Mouse (Mus musculus): ENCODE measurements around the gene Tecr. TPM values are rescaled to one million over a fixed set of nuclear protein-coding genes. Genes with fewer than 3 reads are reported as not detected.

Tecr gene
- polyA plus RNA-seq, 1 experiment: 193 TPM

DNA sequence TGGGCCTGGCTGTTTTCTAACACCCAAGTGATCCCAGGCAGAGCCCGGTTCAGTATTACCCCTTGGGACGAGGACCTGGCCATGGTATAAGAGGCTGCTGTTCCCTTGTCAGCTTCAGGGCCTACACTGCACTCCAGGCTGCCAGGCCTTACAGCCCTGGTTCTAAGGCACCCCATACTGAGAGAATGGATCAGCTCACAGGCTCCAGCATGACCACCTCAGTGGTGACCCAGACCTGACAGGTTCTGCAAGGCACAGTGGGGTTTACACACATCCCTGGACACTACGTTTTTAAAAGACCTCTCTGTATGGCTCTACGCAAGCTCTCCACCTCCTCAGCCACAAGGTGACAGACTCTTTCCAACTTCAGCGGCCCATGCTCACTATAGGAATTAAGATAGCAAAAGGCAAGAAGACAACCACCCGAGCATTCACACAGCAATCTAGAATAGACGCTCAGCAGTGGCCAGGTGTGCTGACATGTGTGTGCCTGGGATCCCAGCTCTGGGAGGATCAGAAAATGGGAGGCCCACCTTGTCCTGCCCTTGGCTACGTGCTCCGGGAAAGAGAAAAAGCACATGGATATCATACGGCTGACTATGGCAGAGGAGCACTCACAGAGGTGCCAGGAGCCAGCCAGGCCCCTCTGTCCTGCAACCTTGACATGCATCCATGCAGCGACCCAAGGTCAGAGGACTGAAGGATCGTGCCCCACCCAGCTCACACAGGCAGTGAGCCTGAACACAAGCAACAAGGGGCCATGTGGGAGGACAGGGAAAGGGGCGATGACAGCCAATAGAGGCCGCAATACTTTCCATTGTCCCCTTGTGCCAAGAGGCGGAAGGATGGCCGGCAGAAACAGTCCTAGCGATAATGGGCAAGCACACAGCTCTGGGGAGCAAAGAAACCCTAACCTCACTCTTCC is 29.4 kb downstream of the Tecr start:
- no peak overlapping the region for H3K4me3 ChIP-seq (ENCODE audit: insufficient read depth, poor library complexity, severe bottlenecking)
- H3K79me3 ChIP-seq (ENCODE audit: low read depth): peaks cover 12% of the 10 kb centered on the region
- H3K79me2 ChIP-seq (ENCODE audit: control insufficient read depth, insufficient read depth): peaks cover 67% of the 10 kb centered on the region
- H3ac ChIP-seq (ENCODE audit: control insufficient read depth, insufficient read length, low read depth): no peak overlapping the region
- H3K36me3 ChIP-seq (ENCODE audit: control insufficient read depth, insufficient read depth): no peaks in the 10 kb centered on the region
- no peaks in the 10 kb centered on the region for H3K27me3 ChIP-seq (ENCODE audit: control insufficient read depth, insufficient read depth, insufficient read length)
- TF ChIP-seq CTCF (IDR thresholded peaks at IDR 0.05; ENCODE audit: control insufficient read depth, insufficient read depth, insufficient read length) (no peak), MYOD1 (IDR thresholded peaks at IDR 0.05; ENCODE audit: control insufficient read depth, insufficient read length, low read depth) (no peak), MAX (IDR thresholded peaks at IDR 0.05) (no peak), FOSL1 (IDR thresholded peaks at IDR 0.05; ENCODE audit: insufficient read depth, low read length, poor library complexity, severe bottlenecking) (no peak), MYOG (IDR thresholded peaks at IDR 0.05; ENCODE audit: control insufficient read depth, extremely low read depth, insufficient read length) (no peak), CEBPB (IDR thresholded peaks at IDR 0.05; ENCODE audit: low read depth) (no peak), USF1 (IDR thresholded peaks at IDR 0.05; ENCODE audit: low read depth) (no peak)

DNA sequence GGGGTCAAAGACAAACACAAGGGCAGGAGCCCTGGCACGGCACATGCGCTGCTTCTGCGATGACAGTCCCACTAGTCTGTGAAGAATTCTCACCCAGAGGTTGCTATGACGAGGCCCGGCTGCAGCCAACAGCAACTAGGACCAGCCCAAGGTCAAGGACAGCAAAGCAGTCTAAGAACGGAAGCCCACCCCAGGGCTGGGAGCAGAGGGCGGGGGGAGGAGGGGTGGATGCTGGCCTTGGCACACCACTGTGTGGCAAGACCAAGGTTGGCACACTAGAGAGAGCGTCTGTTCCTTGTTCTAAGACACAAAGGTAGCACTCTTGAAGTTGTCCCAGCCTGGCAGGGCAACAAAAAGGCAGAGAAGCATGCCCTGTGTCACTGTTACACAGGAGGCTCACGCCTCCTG is 30.4 kb downstream of the Tecr start:
- H3K36me3 ChIP-seq (ENCODE audit: control insufficient read depth, insufficient read depth): no peaks in the 10 kb centered on the region
- peaks cover 57% of the 10 kb centered on the region for H3K79me2 ChIP-seq (ENCODE audit: control insufficient read depth, insufficient read depth)
- H3K27me3 ChIP-seq (ENCODE audit: control insufficient read depth, insufficient read depth, insufficient read length): no peaks in the 10 kb centered on the region
- no peak for TF ChIP-seq MYOG (IDR thresholded peaks at IDR 0.05; ENCODE audit: control insufficient read depth, extremely low read depth, insufficient read length)
- no peak for TF ChIP-seq MAX (IDR thresholded peaks at IDR 0.05)
- no peak for TF ChIP-seq USF1 (IDR thresholded peaks at IDR 0.05; ENCODE audit: low read depth)
- TF ChIP-seq CEBPB (IDR thresholded peaks at IDR 0.05; ENCODE audit: low read depth): no peak
- TF ChIP-seq CTCF (IDR thresholded peaks at IDR 0.05; ENCODE audit: control insufficient read depth, insufficient read depth, insufficient read length): no peak
- TF ChIP-seq MYOD1 (IDR thresholded peaks at IDR 0.05; ENCODE audit: control insufficient read depth, insufficient read length, low read depth): no peak
- no peak for TF ChIP-seq FOSL1 (IDR thresholded peaks at IDR 0.05; ENCODE audit: insufficient read depth, low read length, poor library complexity, severe bottlenecking)
- peaks cover 12% of the 10 kb centered on the region for H3K79me3 ChIP-seq (ENCODE audit: low read depth)
- no peak overlapping the region for H3K4me3 ChIP-seq (ENCODE audit: insufficient read depth, poor library complexity, severe bottlenecking)
- H3ac ChIP-seq (ENCODE audit: control insufficient read depth, insufficient read length, low read depth): no peak overlapping the region

DNA sequence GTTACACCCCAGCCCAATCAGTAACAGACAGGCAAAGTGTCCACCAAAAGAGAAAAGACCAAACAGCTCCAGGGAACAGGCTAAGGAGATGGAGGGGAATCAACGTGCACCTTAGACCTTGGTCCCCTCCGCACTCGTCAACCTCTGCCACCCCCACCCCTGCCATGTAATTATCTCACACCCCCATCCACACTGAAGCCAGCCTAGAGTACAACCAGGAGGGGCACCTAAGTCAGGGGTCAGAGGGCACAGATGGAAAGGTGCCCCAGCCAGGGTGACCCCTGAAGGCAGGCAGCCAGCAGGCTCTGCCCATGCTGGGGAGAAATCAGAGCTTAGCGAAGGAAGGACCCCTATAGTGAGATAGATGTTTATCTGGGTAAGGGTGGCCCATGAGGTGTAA is 30.9 kb downstream of the Tecr start:
- H3K79me2 ChIP-seq (ENCODE audit: control insufficient read depth, insufficient read depth): peaks cover 53% of the 10 kb centered on the region
- no peak overlapping the region for H3ac ChIP-seq (ENCODE audit: control insufficient read depth, insufficient read length, low read depth)
- TF ChIP-seq FOSL1 (IDR thresholded peaks at IDR 0.05; ENCODE audit: insufficient read depth, low read length, poor library complexity, severe bottlenecking) (no peak), MYOG (IDR thresholded peaks at IDR 0.05; ENCODE audit: control insufficient read depth, extremely low read depth, insufficient read length) (no peak), USF1 (IDR thresholded peaks at IDR 0.05; ENCODE audit: low read depth) (no peak), MAX (IDR thresholded peaks at IDR 0.05) (no peak), CTCF (IDR thresholded peaks at IDR 0.05; ENCODE audit: control insufficient read depth, insufficient read depth, insufficient read length) (no peak), MYOD1 (IDR thresholded peaks at IDR 0.05; ENCODE audit: control insufficient read depth, insufficient read length, low read depth) (no peak), CEBPB (IDR thresholded peaks at IDR 0.05; ENCODE audit: low read depth) (no peak)
- H3K79me3 ChIP-seq (ENCODE audit: low read depth): peaks cover 12% of the 10 kb centered on the region
- H3K4me3 ChIP-seq (ENCODE audit: insufficient read depth, poor library complexity, severe bottlenecking): no peak overlapping the region
- H3K36me3 ChIP-seq (ENCODE audit: control insufficient read depth, insufficient read depth): no peaks in the 10 kb centered on the region
- no peaks in the 10 kb centered on the region for H3K27me3 ChIP-seq (ENCODE audit: control insufficient read depth, insufficient read depth, insufficient read length)

DNA sequence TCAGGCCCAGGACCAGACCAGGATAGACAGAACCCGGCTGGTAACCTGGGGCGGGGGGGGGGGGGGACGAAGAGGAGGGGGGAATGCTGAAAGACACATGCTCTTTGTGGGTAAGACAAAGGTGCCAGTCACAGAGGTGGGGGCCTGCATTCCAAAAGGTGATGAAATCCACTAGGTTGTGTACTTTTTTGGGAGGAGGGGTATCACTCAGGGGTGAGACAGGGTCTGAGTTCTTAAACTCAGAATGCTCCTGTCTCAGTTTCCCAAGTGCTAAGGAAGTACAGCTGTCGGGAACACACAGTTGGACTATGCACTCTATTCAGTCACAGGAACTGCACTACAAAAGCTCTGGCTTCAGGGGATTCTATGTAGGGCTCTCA is 31.3 kb downstream of the Tecr start:
- Histone ChIP-seq H3K4me3 (ENCODE audit: insufficient read depth, poor library complexity, severe bottlenecking) (no peak overlapping the region), H3K27me3 (ENCODE audit: control insufficient read depth, insufficient read depth, insufficient read length) (no peaks in the 10 kb centered on the region), H3K36me3 (ENCODE audit: control insufficient read depth, insufficient read depth) (peaks cover 1% of the 10 kb centered on the region), H3K79me2 (ENCODE audit: control insufficient read depth, insufficient read depth) (peaks cover 50% of the 10 kb centered on the region), H3K79me3 (ENCODE audit: low read depth) (peaks cover 11% of the 10 kb centered on the region), H3ac (ENCODE audit: control insufficient read depth, insufficient read length, low read depth) (no peak overlapping the region)
- TF ChIP-seq CEBPB (IDR thresholded peaks at IDR 0.05; ENCODE audit: low read depth): no peak
- no peak for TF ChIP-seq USF1 (IDR thresholded peaks at IDR 0.05; ENCODE audit: low read depth)
- TF ChIP-seq MYOG (IDR thresholded peaks at IDR 0.05; ENCODE audit: control insufficient read depth, extremely low read depth, insufficient read length): no peak
- TF ChIP-seq FOSL1 (IDR thresholded peaks at IDR 0.05; ENCODE audit: insufficient read depth, low read length, poor library complexity, severe bottlenecking): no peak
- no peak for TF ChIP-seq CTCF (IDR thresholded peaks at IDR 0.05; ENCODE audit: control insufficient read depth, insufficient read depth, insufficient read length)
- no peak for TF ChIP-seq MYOD1 (IDR thresholded peaks at IDR 0.05; ENCODE audit: control insufficient read depth, insufficient read length, low read depth)
- TF ChIP-seq MAX (IDR thresholded peaks at IDR 0.05): no peak

DNA sequence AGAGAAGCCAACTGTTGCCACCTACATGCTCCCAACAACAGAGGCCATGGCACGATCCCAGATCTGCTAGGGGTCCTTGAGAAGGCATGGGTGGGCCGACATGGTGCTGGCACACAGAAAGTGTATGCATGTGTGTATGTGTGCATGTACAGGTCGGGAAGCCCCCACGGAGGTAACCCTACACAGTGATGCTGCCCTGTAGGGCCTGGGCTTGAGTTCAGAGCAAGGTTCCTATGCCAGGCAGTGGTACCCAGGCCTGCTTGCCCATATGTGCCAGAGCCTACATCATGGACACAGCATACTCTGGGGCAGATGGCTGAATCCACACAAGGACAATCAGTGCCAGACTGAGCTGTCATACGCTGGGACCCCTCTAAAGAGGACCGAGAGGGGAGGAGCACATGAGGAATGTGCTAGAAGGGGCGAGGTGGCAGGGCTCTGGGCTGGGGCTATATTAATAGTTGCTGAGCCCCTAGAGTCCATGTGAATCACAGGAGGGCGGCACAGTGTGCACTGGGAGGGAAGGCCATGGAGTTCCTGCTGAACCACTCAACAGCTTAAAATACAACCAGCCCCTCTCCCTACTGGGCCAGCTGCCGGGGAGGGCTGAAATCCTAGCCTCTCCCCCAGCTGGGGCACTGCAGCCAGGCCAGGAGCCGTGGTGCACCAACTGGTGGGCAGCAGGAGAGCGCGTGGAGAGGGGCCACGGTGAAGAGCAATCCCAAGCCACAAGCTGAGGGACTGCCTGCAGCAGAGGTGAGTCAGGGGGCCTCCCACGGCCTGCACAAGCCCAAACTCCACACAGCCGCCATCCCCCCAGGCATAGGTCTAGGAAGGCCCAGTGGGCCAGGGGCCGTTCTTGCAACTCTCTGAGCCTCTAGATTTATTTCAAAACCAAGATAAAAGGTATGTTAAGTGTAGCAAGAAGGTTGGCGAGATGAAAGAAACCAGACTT is 31.9 kb downstream of the Tecr start:
- no peak for TF ChIP-seq USF1 (IDR thresholded peaks at IDR 0.05; ENCODE audit: low read depth)
- no peak for TF ChIP-seq MYOG (IDR thresholded peaks at IDR 0.05; ENCODE audit: control insufficient read depth, extremely low read depth, insufficient read length)
- TF ChIP-seq MAX (IDR thresholded peaks at IDR 0.05): no peak
- TF ChIP-seq MYOD1 (IDR thresholded peaks at IDR 0.05; ENCODE audit: control insufficient read depth, insufficient read length, low read depth): no peak
- no peak for TF ChIP-seq CTCF (IDR thresholded peaks at IDR 0.05; ENCODE audit: control insufficient read depth, insufficient read depth, insufficient read length)
- TF ChIP-seq FOSL1 (IDR thresholded peaks at IDR 0.05; ENCODE audit: insufficient read depth, low read length, poor library complexity, severe bottlenecking): no peak
- TF ChIP-seq CEBPB (IDR thresholded peaks at IDR 0.05; ENCODE audit: low read depth): no peak
- Histone ChIP-seq H3K79me2 (ENCODE audit: control insufficient read depth, insufficient read depth) (peaks cover 43% of the 10 kb centered on the region), H3ac (ENCODE audit: control insufficient read depth, insufficient read length, low read depth) (no peak overlapping the region), H3K4me3 (ENCODE audit: insufficient read depth, poor library complexity, severe bottlenecking) (no peak overlapping the region), H3K79me3 (ENCODE audit: low read depth) (peaks cover 10% of the 10 kb centered on the region), H3K36me3 (ENCODE audit: control insufficient read depth, insufficient read depth) (peaks cover 6% of the 10 kb centered on the region), H3K27me3 (ENCODE audit: control insufficient read depth, insufficient read depth, insufficient read length) (no peaks in the 10 kb centered on the region)
